Mouse (Mus musculus): ENCODE data around the gene Lcat. TPM values are rescaled to one million over a fixed set of nuclear protein-coding genes. Genes with fewer than 3 reads are reported as not detected.

The Lcat gene
- polyA plus RNA-seq, 1 experiment = 2.7 TPM

DNA sequence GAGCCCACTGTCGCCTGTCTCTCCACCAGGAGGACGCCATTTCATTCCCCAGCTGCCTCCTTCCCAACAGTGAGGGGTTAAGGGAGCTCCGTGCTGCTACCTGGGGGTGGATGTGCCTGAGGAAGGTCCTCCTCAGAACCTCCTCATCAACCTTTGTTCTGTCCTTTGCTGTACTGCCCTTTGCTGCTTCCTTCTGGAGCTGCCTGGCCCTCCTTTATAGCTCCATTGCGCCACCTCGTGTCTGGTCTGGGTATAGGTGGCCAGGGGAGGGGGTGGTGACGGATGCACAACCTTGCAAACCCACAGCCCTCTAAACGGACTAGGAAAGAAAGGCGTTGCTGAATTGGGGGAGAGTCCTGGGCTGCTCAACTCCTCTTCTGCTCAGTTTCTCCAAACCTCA lies 12.6 kb downstream of the Lcat start:
- H3K36me3 ChIP-seq (ENCODE audit: control insufficient read depth, insufficient read depth, low read length) = peaks cover 11% of the 10 kb centered on the region
- WGBS = 35% methylated on average over 8 of the region's 8 CpGs
- H3K4me3 ChIP-seq (ENCODE audit: extremely low read depth, insufficient read depth, insufficient read length) = no peak overlapping the region
- H3K27me3 ChIP-seq (ENCODE audit: control insufficient read depth, insufficient read depth, low read length) = no peaks in the 10 kb centered on the region
- no peaks in the 10 kb centered on the region for H3K4me1 ChIP-seq (ENCODE audit: control insufficient read depth, insufficient read depth, insufficient read length)
- DNase-seq (ENCODE audit: low read depth in 1 of 2, low spot score in 2 of 2) = peak; percentile 53 to 82
- no peak for TF ChIP-seq POLR2A (IDR thresholded peaks at IDR 0.05; ENCODE audit: low read depth, low read length)
- TF ChIP-seq CTCF (IDR thresholded peaks at IDR 0.05; ENCODE audit: extremely low read depth, insufficient read depth, insufficient read length, insufficient replicate concordance) = peak; percentile 86; the same call in 1 of the 2 replicates
- no peak overlapping the region for H3K27ac ChIP-seq (ENCODE audit: insufficient read depth, low read length)

GRCm38 (mm10) chr8:105925123-105925522 lies 18.1 kb downstream of the Lcat start:
- DNase-seq (ENCODE audit: low read depth in 1 of 2, low spot score in 2 of 2) = no peak
- WGBS = 93% methylated on average over 3 of the region's 3 CpGs
- no peaks in the 10 kb centered on the region; the same call in 1 of the 2 replicates for H3K4me1 ChIP-seq (ENCODE audit: control insufficient read depth, insufficient read depth, insufficient read length)

GRCm38 (mm10) chr8:105919390-105919789 lies 23.8 kb downstream of the Lcat start:
- DNase-seq (ENCODE audit: low read depth in 1 of 2, low spot score in 2 of 2) = no peak
- H3K4me3 ChIP-seq (ENCODE audit: extremely low read depth, insufficient read depth, insufficient read length) = no peak overlapping the region
- H3K27ac ChIP-seq (ENCODE audit: insufficient read depth, low read length) = no peak overlapping the region
- no peaks in the 10 kb centered on the region; the same call in 1 of the 2 replicates for H3K4me1 ChIP-seq (ENCODE audit: control insufficient read depth, insufficient read depth, insufficient read length)
- WGBS = 73% methylated on average over 3 of the region's 3 CpGs
- TF ChIP-seq POLR2A (IDR thresholded peaks at IDR 0.05; ENCODE audit: low read depth, low read length) (no peak), CTCF (IDR thresholded peaks at IDR 0.05; ENCODE audit: extremely low read depth, insufficient read depth, insufficient read length, insufficient replicate concordance) (no peak)
- H3K27me3 ChIP-seq (ENCODE audit: control insufficient read depth, insufficient read depth, low read length) = no peaks in the 10 kb centered on the region
- no peaks in the 10 kb centered on the region; the same call in 1 of the 2 replicates for H3K36me3 ChIP-seq (ENCODE audit: control insufficient read depth, insufficient read depth, low read length)

More at GRCm38 (mm10) chr8:105925123-105925522, 18.1 kb downstream of the Lcat start:
- Histone ChIP-seq H3K27ac (ENCODE audit: insufficient read depth, low read length) (no peak overlapping the region), H3K36me3 (ENCODE audit: control insufficient read depth, insufficient read depth, low read length) (peaks cover 4% of the 10 kb centered on the region), H3K4me3 (ENCODE audit: extremely low read depth, insufficient read depth, insufficient read length) (no peak overlapping the region), H3K27me3 (ENCODE audit: control insufficient read depth, insufficient read depth, low read length) (no peaks in the 10 kb centered on the region)
- no peak for TF ChIP-seq POLR2A (IDR thresholded peaks at IDR 0.05; ENCODE audit: low read depth, low read length)
- TF ChIP-seq CTCF (IDR thresholded peaks at IDR 0.05; ENCODE audit: extremely low read depth, insufficient read depth, insufficient read length, insufficient replicate concordance) = no peak

- peak overlapping the region; percentile 91 for H3K4me3 ChIP-seq (ENCODE audit: extremely low read depth, insufficient read depth, insufficient read length)
- no peaks in the 10 kb centered on the region for H3K4me1 ChIP-seq (ENCODE audit: control insufficient read depth, insufficient read depth, insufficient read length)
- H3K27me3 ChIP-seq (ENCODE audit: control insufficient read depth, insufficient read depth, low read length) = no peaks in the 10 kb centered on the region
- peak overlapping the region; percentile 84 for H3K27ac ChIP-seq (ENCODE audit: insufficient read depth, low read length)
- peak in 1 of 2 experiments; percentile 28 for DNase-seq (ENCODE audit: low read depth in 1 of 2, low spot score in 2 of 2)
- 23% methylated on average over 16 of the region's 16 CpGs for WGBS
- no peaks in the 10 kb centered on the region for H3K36me3 ChIP-seq (ENCODE audit: control insufficient read depth, insufficient read depth, low read length)
- TF ChIP-seq CTCF (IDR thresholded peaks at IDR 0.05; ENCODE audit: extremely low read depth, insufficient read depth, insufficient read length, insufficient replicate concordance) = no peak
- no peak for TF ChIP-seq POLR2A (IDR thresholded peaks at IDR 0.05; ENCODE audit: low read depth, low read length)
These were observed 42.1 kb downstream of the Lcat start for GRCm38 (mm10) chr8:105900941-105901616.

- Histone ChIP-seq H3K27me3 (ENCODE audit: control insufficient read depth, insufficient read depth, low read length) (no peaks in the 10 kb centered on the region), H3K4me3 (ENCODE audit: extremely low read depth, insufficient read depth, insufficient read length) (peak within 1 kb of the TSS; percentile 91), H3K36me3 (ENCODE audit: control insufficient read depth, insufficient read depth, low read length) (no peaks in the 10 kb centered on the region), H3K4me1 (ENCODE audit: control insufficient read depth, insufficient read depth, insufficient read length) (no peaks in the 10 kb centered on the region), H3K27ac (ENCODE audit: insufficient read depth, low read length) (peak within 1 kb of the TSS; percentile 84)
- WGBS = under 1% methylated on average over 68 of the region's 68 CpGs
- TF ChIP-seq CTCF (IDR thresholded peaks at IDR 0.05; ENCODE audit: extremely low read depth, insufficient read depth, insufficient read length, insufficient replicate concordance) = no peak
- TF ChIP-seq POLR2A (IDR thresholded peaks at IDR 0.05; ENCODE audit: low read depth, low read length) = peak; percentile 26; the same call in 1 of the 2 replicates
- DNase-seq (ENCODE audit: low read depth in 1 of 2, low spot score in 2 of 2) = peak; percentile 87
These were observed 42.8 kb downstream of the Lcat start, which contains the start of gene Pskh1 for GRCm38 (mm10) chr8:105900180-105900940. Gene Pskh1, plus strand, starts transcription at chr8:105900441.

- Histone ChIP-seq H3K4me1 (ENCODE audit: control insufficient read depth, insufficient read depth, insufficient read length) (no peaks in the 10 kb centered on the region), H3K27me3 (ENCODE audit: control insufficient read depth, insufficient read depth, low read length) (no peaks in the 10 kb centered on the region)
- 89% methylated on average over 9 of the region's 9 CpGs for WGBS
These were observed 45.2 kb downstream of the Lcat start for GRCm38 (mm10) chr8:105897801-105898480.

More at GRCm38 (mm10) chr8:105897801-105898480, 45.2 kb downstream of the Lcat start:
- peaks cover 6% of the 10 kb centered on the region for H3K36me3 ChIP-seq (ENCODE audit: control insufficient read depth, insufficient read depth, low read length)
- DNase-seq (ENCODE audit: low read depth in 1 of 2, low spot score in 2 of 2) = no peak
- no peak for TF ChIP-seq POLR2A (IDR thresholded peaks at IDR 0.05; ENCODE audit: low read depth, low read length)
- no peak overlapping the region for H3K27ac ChIP-seq (ENCODE audit: insufficient read depth, low read length)
- no peak overlapping the region for H3K4me3 ChIP-seq (ENCODE audit: extremely low read depth, insufficient read depth, insufficient read length)
